Mouse (Mus musculus) large intestine, adult 2 months (tissue): ENCODE results near the gene Capn11. TPM values are rescaled to one million over a fixed set of nuclear protein-coding genes. Genes with fewer than 3 reads are reported as not detected.
"Not testable (repeated sequence)": the region's sequence is repeated elsewhere in the genome, so short reads cannot be mapped to it uniquely, and the experiment has no call there.

ENCODE experiments used
- DNase-seq: peaks from one replicate; pipeline ENCODE4 v3.0.0-alpha.2; 2012; ENCODE audit warnings: low read depth, low spot score
- WGBS: fragments of 180-500 bp; shearing (Covaris S2); methylation state at CpG from one replicate; pipeline ENCODE4 v1.1.7; 2018; 5-methylcytosine and 5-hydroxymethylcytosine counted together
- polyA plus RNA-seq: library from polyadenylated mRNA; depleted of rRNA; stranded (reverse); fragments of >200 nt; gene quantifications from 2 replicates; pipeline ENCODE4 v1.2.3, GENCODE M21; 2012

Capn11 gene
- polyA plus RNA-seq, 1 experiment = 0.05 TPM

GRCm38 (mm10) chr17:45634033-45634432, 25.1 kb downstream of the Capn11 start:
- no peak for DNase-seq
- WGBS = 84% methylated on average over 5 of the region's 5 CpGs

- 64% methylated on average over 6 of the region's 6 CpGs for WGBS
Observed at GRCm38 (mm10) chr17:45631940-45632339, 27.2 kb downstream of the Capn11 start.

GRCm38 (mm10) chr17:45630992-45631391, 28.1 kb downstream of the Capn11 start:
- DNase-seq = no peak
- 67% methylated on average over 3 of the region's 3 CpGs for WGBS

More at GRCm38 (mm10) chr17:45631940-45632339, 27.2 kb downstream of the Capn11 start:
- no peak for DNase-seq

GRCm38 (mm10) chr17:45629861-45630694, 29.0 kb downstream of the Capn11 start:
- WGBS = 3% methylated on average over 34 of the region's 34 CpGs
- no peak for DNase-seq

- WGBS = 56% methylated on average over 13 of the region's 13 CpGs
- DNase-seq = no peak
Observed at GRCm38 (mm10) chr17:45628885-45629855, 30.0 kb downstream of the Capn11 start.

- 53% methylated on average over 3 of the region's 3 CpGs for WGBS
- DNase-seq = no peak
Observed at GRCm38 (mm10) chr17:45628160-45628559, 31.0 kb downstream of the Capn11 start.

GRCm38 (mm10) chr17:45626577-45627134, 32.5 kb downstream of the Capn11 start:
- DNase-seq = peak; percentile 67
- 25% methylated on average over 15 of the region's 15 CpGs for WGBS

- not testable (repeated sequence) for DNase-seq
- WGBS = 91% methylated on average over 8 of the region's 8 CpGs
Observed at GRCm38 (mm10) chr17:45623425-45623824, 35.7 kb downstream of the Capn11 start.

GRCm38 (mm10) chr17:45619386-45620256, 39.5 kb downstream of the Capn11 start:
- no peak for DNase-seq
- 39% methylated on average over 20 of the region's 20 CpGs for WGBS

GRCm38 (mm10) chr17:45618941-45619385, 40.2 kb downstream of the Capn11 start:
- 29% methylated on average over 8 of the region's 8 CpGs for WGBS
- no peak for DNase-seq

GRCm38 (mm10) chr17:45617655-45618054, 41.5 kb downstream of the Capn11 start:
- DNase-seq = no peak
- 87% methylated on average over 6 of the region's 6 CpGs for WGBS

GRCm38 (mm10) chr17:45616679-45617078, 42.4 kb downstream of the Capn11 start:
- no peak for DNase-seq
- WGBS = 63% methylated on average over 3 of the region's 3 CpGs

GRCm38 (mm10) chr17:45616046-45616650, 43.0 kb downstream of the Capn11 start:
- 81% methylated on average over 4 of the region's 4 CpGs for WGBS
- no peak for DNase-seq

GRCm38 (mm10) chr17:45612921-45613320, 46.2 kb downstream of the Capn11 start:
- no peak for DNase-seq
- WGBS = 70% methylated on average over 7 of the region's 7 CpGs

GRCm38 (mm10) chr17:45612008-45612407, 47.1 kb downstream of the Capn11 start:
- DNase-seq = no peak

GRCm38 (mm10) chr17:45610144-45610866, 48.8 kb downstream of the Capn11 start:
- WGBS = 31% methylated on average over 5 of the region's 5 CpGs
- DNase-seq = no peak

More at GRCm38 (mm10) chr17:45612008-45612407, 47.1 kb downstream of the Capn11 start:
- 81% methylated on average over 8 of the region's 8 CpGs for WGBS

GRCm38 (mm10) chr17:45608396-45608795, 50.7 kb downstream of the Capn11 start:
- 77% methylated on average over 4 of the region's 4 CpGs for WGBS
- no peak for DNase-seq
